Mouse (Mus musculus) intestine, postnatal 0 days (tissue): ENCODE results near the gene Gm20683. TPM values are rescaled to one million over a fixed set of nuclear protein-coding genes. Genes with fewer than 3 reads are reported as not detected.

Experiments
- ATAC-seq: fragments of 200-750 bp; cut with Nextera tagmentation; 2 replicates; pipeline ENCODE4 v1.8.0; 2017; ENCODE audit warnings: mild to moderate bottlenecking, moderate TSS enrichment, moderate library complexity
- H3K27ac ChIP-seq: fragments of 300-500 bp; sonication (generic); 2 replicates; pipeline ENCODE4 v1.5.1; 2014; ENCODE audit warnings: mild to moderate bottlenecking, low read depth, low read length, moderate library complexity
- H3K27me3 ChIP-seq: fragments of 300-500 bp; sonication (generic); replicated peaks from 2 replicates; pipeline ENCODE4 v1.6.1; 2014; ENCODE audit warnings: low read length, mixed read lengths; ENCODE audit not compliant: control insufficient read depth, insufficient read depth
- H3K36me3 ChIP-seq: fragments of 300-500 bp; sonication (generic); 2 replicates; pipeline ENCODE4 v1.6.1; 2014; ENCODE audit warnings: mild to moderate bottlenecking, moderate library complexity; ENCODE audit not compliant: control insufficient read depth, insufficient read depth
- H3K4me1 ChIP-seq: fragments of 300-500 bp; sonication (generic); replicated peaks from 2 replicates; pipeline ENCODE4 v1.6.1; 2014; ENCODE audit warnings: antibody characterized with exemption, low read length, mixed read lengths; ENCODE audit not compliant: control insufficient read depth, insufficient read depth
- H3K4me2 ChIP-seq: fragments of 300-500 bp; sonication (generic); replicated peaks from 2 replicates; pipeline ENCODE4 v1.6.1; 2014; ENCODE audit warnings: low read depth, mild to moderate bottlenecking, moderate library complexity
- H3K4me3 ChIP-seq: fragments of 300-500 bp; sonication (generic); 2 replicates; pipeline ENCODE4 v1.5.1; 2014; ENCODE audit warnings: low read depth, low read length
- H3K9ac ChIP-seq: fragments of 300-500 bp; sonication (generic); 2 replicates; pipeline ENCODE4 v1.6.1; 2014; ENCODE audit warnings: mild to moderate bottlenecking, low read depth, low read length
- H3K9me3 ChIP-seq: fragments of 300-500 bp; sonication (generic); 2 replicates; pipeline ENCODE4 v1.6.1; 2016; ENCODE audit warnings: mixed run types; ENCODE audit not compliant: control insufficient read depth
- CTCF ChIP-seq: sonication (generic); IDR thresholded peaks from 2 replicates; pipeline ENCODE4 v1.5.1; 2016; ENCODE audit warnings: low read depth, mild to moderate bottlenecking, control low read depth, antibody characterized with exemption, moderate library complexity
- WGBS: fragments of 180-500 bp; shearing (Covaris S2); extraction: QIAGEN DNeasy Blood & Tissue Kit; methylation state at CpG from one replicate; pipeline ENCODE4 v1.1.7; 2014; 5-methylcytosine and 5-hydroxymethylcytosine counted together
- polyA plus RNA-seq: library from polyadenylated mRNA; unstranded; fragments of >200 nt; fragmentation: Nextera tagmentation; extraction: Ambion mirVana; gene quantifications from 2 replicates; pipeline ENCODE4 v1.2.1, GENCODE M21; 2015

Gene Gm20683
- polyA plus RNA-seq, 1 experiment from 2014 or later, result 0.90 TPM

GRCm38 (mm10) chr17:25827546-25828222 lies 13.9 kb downstream of the Gm20683 start:
- no peak for ATAC-seq
- no peak for TF ChIP-seq CTCF
- 93% methylated on average over 22 of the region's 22 CpGs for WGBS
- peaks cover 19% of the 10 kb centered on the region for H3K4me1 ChIP-seq
- no peak overlapping the region for H3K9ac ChIP-seq
- H3K27me3 ChIP-seq, result no peaks in the 10 kb centered on the region
- no peaks in the 10 kb centered on the region for H3K9me3 ChIP-seq
- no peak overlapping the region for H3K4me3 ChIP-seq
- no peak overlapping the region for H3K4me2 ChIP-seq
- H3K27ac ChIP-seq, result no peak overlapping the region
- peaks cover 32% of the 10 kb centered on the region for H3K36me3 ChIP-seq

- TF ChIP-seq CTCF, result no peak
- H3K27ac ChIP-seq, result no peak overlapping the region
- H3K4me1 ChIP-seq, result peaks cover 19% of the 10 kb centered on the region
- WGBS, result 96% methylated on average over 13 of the region's 13 CpGs
- no peak overlapping the region for H3K4me2 ChIP-seq
- H3K27me3 ChIP-seq, result no peaks in the 10 kb centered on the region
- no peaks in the 10 kb centered on the region for H3K9me3 ChIP-seq
- H3K9ac ChIP-seq, result no peak overlapping the region
- H3K36me3 ChIP-seq, result peaks cover 32% of the 10 kb centered on the region
- no peak for ATAC-seq
- no peak overlapping the region for H3K4me3 ChIP-seq
These were observed 14.6 kb downstream of the Gm20683 start for GRCm38 (mm10) chr17:25827011-25827410.

DNA sequence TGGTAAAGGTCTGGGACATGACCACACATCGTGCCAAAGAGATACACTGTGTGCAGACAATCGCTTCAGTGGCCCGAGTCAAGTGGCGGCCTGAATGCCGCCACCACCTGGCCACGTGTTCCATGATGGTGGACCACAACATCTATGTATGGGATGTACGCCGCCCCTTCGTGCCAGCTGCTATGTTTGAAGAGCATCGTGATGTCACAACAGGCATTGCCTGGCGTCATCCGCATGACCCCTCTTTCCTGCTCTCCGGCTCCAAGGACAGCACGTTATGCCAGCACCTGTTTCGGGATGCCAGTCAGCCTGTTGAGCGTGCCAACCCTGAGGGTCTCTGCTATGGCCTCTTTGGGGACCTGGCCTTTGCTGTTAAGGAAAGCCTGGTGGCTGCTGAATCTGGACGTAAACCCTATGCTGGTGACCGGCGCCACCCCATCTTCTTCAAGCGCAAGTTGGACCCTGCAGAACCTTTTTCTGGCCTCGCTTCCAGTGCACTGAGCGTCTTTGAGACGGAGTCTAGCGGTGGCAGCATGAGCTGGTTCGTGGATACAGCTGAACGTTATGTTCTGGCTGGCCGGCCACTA lies 15.5 kb downstream of the Gm20683 start:
- H3K9ac ChIP-seq, result no peak overlapping the region
- peaks cover 26% of the 10 kb centered on the region for H3K36me3 ChIP-seq
- no peak for TF ChIP-seq CTCF
- H3K4me3 ChIP-seq, result no peak overlapping the region
- no peaks in the 10 kb centered on the region for H3K9me3 ChIP-seq
- H3K4me2 ChIP-seq, result no peak overlapping the region
- whole genome bisulfite sequencing, result 96% methylated on average over 27 of the region's 27 CpGs
- H3K27ac ChIP-seq, result no peak overlapping the region
- no peaks in the 10 kb centered on the region for H3K27me3 ChIP-seq
- H3K4me1 ChIP-seq, result peaks cover 11% of the 10 kb centered on the region
- ATAC-seq, result no peak

DNA sequence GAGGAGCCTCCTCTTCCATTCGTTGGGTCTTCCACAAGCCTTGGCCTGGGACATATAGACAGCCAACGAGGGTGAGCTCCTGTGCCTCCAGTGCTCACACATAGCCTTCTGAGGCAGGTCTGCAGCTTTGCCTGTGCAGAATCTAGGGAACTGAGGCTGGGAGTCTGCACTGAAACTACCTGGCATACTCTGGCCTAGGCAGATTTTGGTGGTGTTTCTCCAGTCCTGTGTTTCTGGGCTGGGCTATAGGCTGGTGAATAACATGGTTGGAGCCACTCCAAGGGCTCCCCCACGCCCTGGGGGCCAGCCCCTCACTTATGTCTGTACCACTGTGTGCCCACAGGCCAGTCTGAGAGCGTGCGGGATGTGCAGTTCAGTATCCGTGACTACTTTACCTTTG lies 16.3 kb downstream of the Gm20683 start:
- H3K27me3 ChIP-seq, result peaks cover 2% of the 10 kb centered on the region
- TF ChIP-seq CTCF, result no peak
- no peak for ATAC-seq
- H3K9me3 ChIP-seq, result no peaks in the 10 kb centered on the region
- H3K27ac ChIP-seq, result no peak overlapping the region
- H3K36me3 ChIP-seq, result peaks cover 18% of the 10 kb centered on the region
- H3K4me2 ChIP-seq, result 0 out of 2 replicates have a peak overlapping the region, but pooled peaks have one; percentile 94
- WGBS, result 91% methylated on average over 6 of the region's 6 CpGs
- H3K9ac ChIP-seq, result no peak overlapping the region
- H3K4me3 ChIP-seq, result no peak overlapping the region
- peaks cover 10% of the 10 kb centered on the region for H3K4me1 ChIP-seq

GRCm38 (mm10) chr17:25824362-25825142 lies 17.0 kb downstream of the Gm20683 start:
- Histone ChIP-seq H3K27ac (no peak overlapping the region), H3K9ac (peak overlapping the region; percentile 68)
- no peak for ATAC-seq

GRCm38 (mm10) chr17:25823452-25823851 lies 18.1 kb downstream of the Gm20683 start, which contains the start of gene Wdr24:
Gene Wdr24, plus strand, starts transcription at chr17:25823627.
- WGBS, result under 1% methylated on average over 18 of the region's 18 CpGs
- Histone ChIP-seq H3K9me3 (no peaks in the 10 kb centered on the region), H3K9ac (peak within 1 kb of the TSS; percentile 68), H3K4me1 (peaks cover 10% of the 10 kb centered on the region), H3K36me3 (peaks cover 15% of the 10 kb centered on the region), H3K4me3 (peak within 1 kb of the TSS; percentile 62), H3K27me3 (peaks cover 20% of the 10 kb centered on the region), H3K27ac (0 out of 2 replicates have a peak within 1 kb of the TSS, but pooled peaks have one; percentile 30), H3K4me2 (peak within 1 kb of the TSS; percentile 94)
- no peak for TF ChIP-seq CTCF
- ATAC-seq, result 0 out of 2 replicates have a peak, but pooled peaks have one; percentile 28

More at GRCm38 (mm10) chr17:25824362-25825142, 17.0 kb downstream of the Gm20683 start:
- TF ChIP-seq CTCF, result no peak
- WGBS, result 64% methylated on average over 17 of the region's 17 CpGs
- Histone ChIP-seq H3K4me2 (peak overlapping the region; percentile 94), H3K4me3 (peak overlapping the region; percentile 62), H3K36me3 (peaks cover 15% of the 10 kb centered on the region), H3K27me3 (peaks cover 9% of the 10 kb centered on the region), H3K4me1 (peaks cover 10% of the 10 kb centered on the region), H3K9me3 (no peaks in the 10 kb centered on the region)
